In the genomic region with DNA sequence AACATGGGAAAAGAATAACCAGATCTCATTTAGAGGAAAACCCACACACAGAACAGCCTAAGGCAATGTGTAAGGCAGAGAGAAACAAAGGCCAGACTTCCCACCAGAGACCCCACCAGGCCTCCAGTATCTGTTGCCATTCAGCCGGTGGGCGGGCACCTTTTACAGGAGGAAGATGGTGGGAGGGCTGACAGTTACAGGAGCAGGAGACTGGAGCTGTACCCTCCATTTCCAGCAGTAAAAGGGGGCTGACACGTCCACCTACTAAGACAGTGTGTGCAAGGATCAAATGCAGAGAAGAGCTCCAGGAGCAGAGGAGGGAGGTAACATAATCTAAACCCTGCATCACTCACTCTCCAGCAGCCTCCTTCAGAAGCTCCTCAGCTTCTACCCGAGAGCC, we compare ENCODE assay signal across 18 mouse cellular contexts.
"Had no signal": no experiment of that assay in that cellular context is flagged by ENCODE, and none has a peak within 500 bp of the region (broad histone marks: within the 10 kb centered on the region; RNA-seq: fewer than 3 reads in every experiment).

No protein-coding gene starts in this region.

- H3K9ac ChIP-seq: liver, embryonic 15.5 days; liver, postnatal 0 days; lung, embryonic 15.5 days; neural tube, embryonic 12.5 days; stomach, embryonic 15.5 days had no signal

- H3K27ac ChIP-seq: liver, embryonic 15.5 days; lung, embryonic 15.5 days; macrophage; neural tube, embryonic 12.5 days; stomach, embryonic 15.5 days; stomach, postnatal 0 days had no signal

- DNase-seq: liver, postnatal 0 days; lung, adult 2 months; lung, postnatal 14 days; lung, postnatal 36 days; midbrain, embryonic 14.5 days; thymus, adult 18-20 months; thymus, postnatal 14 days; thymus, postnatal 36 days had no signal

- H3K4me2 ChIP-seq: liver, embryonic 15.5 days; lung, embryonic 15.5 days; midbrain, embryonic 11.5 days; neural tube, embryonic 12.5 days; stomach, embryonic 15.5 days had no signal

- H3K4me1 ChIP-seq: liver, embryonic 15.5 days; stomach, embryonic 15.5 days had no signal

- H3K36me3 ChIP-seq: liver, embryonic 15.5 days; lung, embryonic 15.5 days; neural tube, embryonic 12.5 days; stomach, embryonic 15.5 days had no signal

- H3K9me3 ChIP-seq: liver, embryonic 15.5 days; lung, embryonic 15.5 days; neural tube, embryonic 12.5 days; stomach, embryonic 15.5 days had no signal

- H3K27me3 ChIP-seq: liver, embryonic 15.5 days; lung, embryonic 15.5 days; megakaryocyte, embryonic 14.5 days; neural tube, embryonic 12.5 days; stomach, embryonic 15.5 days had no signal

- H3K4me3 ChIP-seq: liver, embryonic 15.5 days; lung, embryonic 15.5 days; megakaryocyte, embryonic 14.5 days; neural tube, embryonic 12.5 days; stomach, embryonic 15.5 days had no signal

- ATAC-seq: liver, postnatal 0 days; lung, postnatal 0 days; midbrain, embryonic 16.5 days had no signal
